Mouse (Mus musculus) right cerebral cortex, postnatal 4 days (tissue): ENCODE data around the gene Myo3b.

Experiments used
- DNase-seq: peaks from one replicate; pipeline ENCODE4 v3.0.0-alpha.2; 2022

The Myo3b gene

GRCm38 (mm10) chr2:70379341-70379740, 340.4 kb downstream of the Myo3b start:
- no peak for DNase-seq

- DNase-seq: no peak
These were observed 341.0 kb downstream of the Myo3b start for GRCm38 (mm10) chr2:70379939-70380338.

- no peak for DNase-seq
These were observed 349.7 kb downstream of the Myo3b start for GRCm38 (mm10) chr2:70388645-70389044.

GRCm38 (mm10) chr2:70389162-70389561, 350.2 kb downstream of the Myo3b start:
- DNase-seq: no peak

- no peak for DNase-seq
These were observed 358.9 kb downstream of the Myo3b start for GRCm38 (mm10) chr2:70397734-70398276.

- DNase-seq: no peak
These were observed 360.7 kb downstream of the Myo3b start for GRCm38 (mm10) chr2:70399441-70400115.

DNA sequence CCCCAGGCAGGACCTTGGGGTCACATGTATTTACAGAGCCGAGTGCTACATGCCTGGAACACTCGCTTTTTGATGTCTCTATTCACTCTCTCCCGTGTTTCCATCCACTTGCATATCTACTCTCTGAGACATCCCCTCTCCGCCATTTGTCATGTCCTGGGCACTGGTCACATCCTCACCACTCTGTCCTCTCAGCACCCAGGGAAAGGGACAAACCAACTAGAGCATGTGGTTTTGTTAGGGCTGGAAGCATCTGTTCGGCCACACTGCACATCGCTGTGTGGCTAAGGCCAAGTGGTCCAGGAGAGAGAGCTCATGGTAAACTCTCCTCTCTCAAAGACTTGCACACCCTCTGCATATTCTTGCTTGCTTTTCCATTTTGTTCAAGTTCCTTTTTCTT, 361.4 kb downstream of the Myo3b start:
- no peak for DNase-seq

DNA sequence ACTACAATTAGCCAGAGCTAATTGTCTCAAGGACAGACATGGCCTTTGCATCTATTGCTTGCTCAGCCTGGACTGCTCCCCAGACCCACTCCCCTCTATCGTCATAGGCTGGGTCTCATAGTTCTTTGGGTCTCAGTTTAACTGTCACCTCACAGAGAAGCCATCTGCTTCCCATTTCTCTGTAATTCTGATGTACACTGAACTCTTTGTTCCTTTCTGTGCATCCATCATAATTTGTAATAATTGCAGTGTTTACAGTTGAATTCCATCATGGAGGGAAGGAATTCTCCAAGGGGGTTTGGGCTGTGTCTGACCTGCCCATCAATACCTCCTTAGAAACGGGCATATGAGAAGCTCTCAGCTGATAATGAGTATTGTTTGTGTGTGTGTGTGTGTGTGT, 365.4 kb downstream of the Myo3b start:
- DNase-seq: no peak

DNA sequence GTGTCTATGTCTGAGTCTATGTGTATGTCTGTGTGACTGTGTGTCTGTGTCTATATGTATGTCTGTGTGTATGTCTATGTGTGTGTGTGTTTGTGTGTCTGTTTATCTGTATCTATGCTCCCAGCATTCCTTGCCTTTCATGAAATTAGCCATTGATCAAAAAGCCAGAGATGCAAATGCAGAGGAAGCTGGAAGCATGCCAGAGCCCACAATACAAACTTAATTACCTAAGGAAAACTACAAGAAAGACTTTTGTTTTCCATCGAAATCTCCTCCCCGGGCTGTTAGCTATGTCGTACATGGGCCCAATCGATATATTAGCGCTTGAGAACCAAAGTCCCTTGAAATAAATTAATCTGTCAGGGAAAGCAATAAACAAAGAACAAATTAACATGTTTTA, 367.9 kb downstream of the Myo3b start:
- no peak for DNase-seq

DNA sequence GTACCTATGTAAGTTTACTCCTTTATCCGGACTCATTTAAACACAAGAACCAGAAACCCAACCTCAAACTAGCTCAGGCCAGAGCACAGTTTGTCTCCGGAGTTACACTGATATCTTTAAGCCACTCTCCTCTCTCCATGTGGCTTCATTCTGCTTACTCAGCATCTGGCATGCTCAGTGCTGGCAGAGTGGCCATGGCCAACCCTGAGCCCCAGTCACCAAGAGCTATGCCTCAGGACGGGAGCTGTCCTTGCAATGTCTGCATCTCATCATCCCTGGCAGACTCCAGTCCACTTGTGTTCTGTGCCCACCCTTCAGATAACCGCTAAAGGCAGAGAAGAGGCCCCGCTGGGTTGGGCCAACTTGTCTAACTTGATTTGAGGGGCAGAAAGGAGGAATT, 368.8 kb downstream of the Myo3b start:
- DNase-seq: no peak

GRCm38 (mm10) chr2:70410298-70410885, 371.5 kb downstream of the Myo3b start:
- peak; percentile 17 for DNase-seq

DNA sequence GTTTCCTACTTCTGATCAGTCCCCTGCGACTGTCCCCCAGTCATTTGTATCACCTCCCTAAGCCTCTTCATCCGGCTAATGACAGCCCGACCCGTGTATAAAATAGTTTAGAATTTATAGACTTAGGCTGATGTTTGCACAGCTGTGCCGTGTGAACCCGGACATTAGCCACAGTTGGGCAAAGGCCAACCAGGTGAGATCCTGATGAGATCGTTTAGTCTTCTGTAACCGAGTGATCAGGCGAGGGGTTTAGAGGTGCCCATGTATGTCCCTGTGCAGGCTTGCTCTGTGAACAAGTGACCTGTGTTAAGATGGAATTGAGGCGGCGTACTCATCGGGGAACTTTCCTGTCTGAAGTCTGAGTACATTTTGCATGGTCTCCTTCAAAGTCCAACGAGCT, 373.4 kb downstream of the Myo3b start:
- no peak for DNase-seq

- no peak for DNase-seq
These were observed 375.5 kb downstream of the Myo3b start for GRCm38 (mm10) chr2:70414386-70414785.

GRCm38 (mm10) chr2:70415521-70415920, 376.6 kb downstream of the Myo3b start:
- DNase-seq: no peak

DNA sequence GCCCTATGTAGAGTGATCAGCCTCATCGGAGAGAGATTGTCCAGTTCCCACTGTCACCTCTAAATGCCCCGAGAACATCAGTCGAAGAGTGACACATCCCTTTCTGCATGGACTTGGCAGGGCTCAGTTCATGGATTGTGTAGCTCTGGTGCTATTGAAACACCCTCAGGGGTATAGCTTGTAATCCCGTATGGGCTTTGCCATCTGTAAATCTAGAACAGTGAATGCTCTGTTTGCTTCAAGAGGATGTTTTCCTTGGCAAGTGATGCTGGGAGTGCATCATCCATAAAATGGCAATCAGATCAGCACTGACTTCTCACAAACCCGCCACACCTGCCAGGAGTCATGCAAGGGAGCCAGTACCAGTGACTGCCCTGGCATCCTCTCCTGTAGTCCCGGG, 380.4 kb downstream of the Myo3b start:
- DNase-seq: no peak

DNA sequence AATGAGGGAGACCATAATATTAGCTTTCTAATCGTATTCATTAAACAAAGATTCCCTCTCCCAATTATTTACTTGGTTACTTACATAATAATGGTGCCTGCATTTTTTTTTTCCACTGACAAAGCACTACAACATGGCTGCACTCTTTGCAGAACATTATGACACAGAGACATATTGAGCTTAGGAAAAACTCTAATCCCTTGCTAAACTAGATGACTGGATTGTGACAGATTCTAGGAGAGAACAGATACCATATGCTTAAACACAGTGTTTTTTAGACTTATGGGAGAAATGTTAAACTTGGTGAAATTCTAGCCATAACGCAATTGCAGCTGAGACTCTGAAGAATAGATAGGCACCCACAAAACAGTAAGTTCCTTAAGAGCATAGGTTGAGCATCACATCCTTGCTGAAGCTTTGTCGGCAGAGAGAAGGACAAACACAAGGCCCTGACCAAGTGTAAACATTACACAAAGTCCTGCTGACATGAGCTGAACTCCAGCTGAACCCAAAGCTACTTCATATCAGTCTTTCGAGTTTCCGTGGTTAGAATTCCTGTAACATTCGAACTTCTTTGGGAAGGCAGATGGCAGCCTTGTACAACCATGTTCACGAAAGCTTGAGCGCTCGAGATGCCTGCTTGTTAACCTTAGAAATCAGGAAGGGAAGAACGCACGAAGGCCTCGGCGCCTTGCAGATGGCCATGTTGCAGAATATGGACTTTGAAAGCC, 382.4 kb downstream of the Myo3b start:
- DNase-seq: no peak

DNA sequence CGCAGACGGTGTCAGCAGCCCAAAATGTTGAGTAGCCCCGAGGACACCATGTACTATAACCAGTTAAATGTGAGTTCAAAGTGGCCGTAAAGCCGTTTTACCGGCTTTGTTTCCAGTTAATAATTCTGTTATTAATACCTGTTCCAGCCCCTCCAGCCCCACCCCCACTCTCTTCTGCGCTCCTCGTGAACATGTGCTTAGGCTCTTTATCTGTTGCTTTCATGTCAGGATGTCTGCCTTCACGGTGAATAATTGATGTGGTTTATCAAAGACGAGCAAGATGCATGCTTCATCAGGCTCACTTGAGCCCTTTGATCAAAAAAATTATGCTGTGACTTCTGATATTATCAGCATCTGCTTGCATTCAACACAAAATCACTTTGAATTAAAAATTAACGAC, 386.7 kb downstream of the Myo3b start:
- DNase-seq: no peak

GRCm38 (mm10) chr2:70443035-70443434, 404.1 kb downstream of the Myo3b start:
- peak; percentile 52 for DNase-seq

- peak; percentile 7 for DNase-seq
These were observed 405.2 kb downstream of the Myo3b start for GRCm38 (mm10) chr2:70444141-70444540.

DNA sequence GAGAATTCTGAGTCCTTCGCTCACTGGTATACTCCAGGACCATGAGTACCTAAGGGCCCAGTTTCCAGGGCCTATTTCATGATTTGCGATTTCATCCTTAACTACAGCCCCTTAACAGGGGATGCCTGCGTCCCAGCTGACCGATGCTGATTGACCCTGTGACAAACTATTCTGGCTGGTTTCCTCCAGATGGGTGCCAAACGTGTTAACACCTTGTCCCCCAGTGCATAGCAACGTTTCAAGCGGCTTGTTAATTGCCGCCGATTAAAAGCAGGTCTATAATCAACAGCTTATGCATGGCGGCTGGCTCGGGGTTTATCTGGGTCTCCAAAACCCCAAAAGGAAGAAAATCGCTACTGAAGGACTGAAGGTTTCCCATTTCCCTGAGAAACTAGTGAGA, 417.3 kb downstream of the Myo3b start:
- no peak for DNase-seq

GRCm38 (mm10) chr2:70463606-70464005, 424.7 kb downstream of the Myo3b start:
- DNase-seq: no peak

DNA sequence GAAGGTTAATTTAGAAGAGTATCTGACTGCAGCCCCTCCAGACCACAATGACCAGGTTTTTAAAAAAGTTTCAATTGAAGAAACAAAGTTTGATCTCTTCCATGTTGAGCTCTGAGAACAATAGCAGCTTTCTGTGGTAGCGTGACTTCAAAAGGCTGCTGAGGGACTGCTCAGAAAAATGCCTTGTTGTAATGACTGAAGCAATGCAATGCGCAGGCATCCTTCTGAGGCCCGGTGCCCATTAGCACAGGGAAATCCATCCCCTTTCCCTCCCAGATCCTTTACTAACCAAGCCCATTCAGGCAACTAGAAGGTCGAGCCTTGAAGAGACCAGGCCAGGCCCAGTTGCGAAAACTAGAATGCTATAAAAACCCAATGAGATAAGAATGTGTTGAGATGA, 432.2 kb downstream of the Myo3b start:
- no peak for DNase-seq

GRCm38 (mm10) chr2:70471861-70472620, 433.1 kb downstream of the Myo3b start:
- DNase-seq: peak; percentile 21
